Mouse (Mus musculus): ENCODE data around the gene Col25a1. TPM values are rescaled to one million over a fixed set of nuclear protein-coding genes. Genes with fewer than 3 reads are reported as not detected.

Gene Col25a1
- polyA plus RNA-seq, 1 experiment from 2014 or later, result 4.2 TPM

DNA sequence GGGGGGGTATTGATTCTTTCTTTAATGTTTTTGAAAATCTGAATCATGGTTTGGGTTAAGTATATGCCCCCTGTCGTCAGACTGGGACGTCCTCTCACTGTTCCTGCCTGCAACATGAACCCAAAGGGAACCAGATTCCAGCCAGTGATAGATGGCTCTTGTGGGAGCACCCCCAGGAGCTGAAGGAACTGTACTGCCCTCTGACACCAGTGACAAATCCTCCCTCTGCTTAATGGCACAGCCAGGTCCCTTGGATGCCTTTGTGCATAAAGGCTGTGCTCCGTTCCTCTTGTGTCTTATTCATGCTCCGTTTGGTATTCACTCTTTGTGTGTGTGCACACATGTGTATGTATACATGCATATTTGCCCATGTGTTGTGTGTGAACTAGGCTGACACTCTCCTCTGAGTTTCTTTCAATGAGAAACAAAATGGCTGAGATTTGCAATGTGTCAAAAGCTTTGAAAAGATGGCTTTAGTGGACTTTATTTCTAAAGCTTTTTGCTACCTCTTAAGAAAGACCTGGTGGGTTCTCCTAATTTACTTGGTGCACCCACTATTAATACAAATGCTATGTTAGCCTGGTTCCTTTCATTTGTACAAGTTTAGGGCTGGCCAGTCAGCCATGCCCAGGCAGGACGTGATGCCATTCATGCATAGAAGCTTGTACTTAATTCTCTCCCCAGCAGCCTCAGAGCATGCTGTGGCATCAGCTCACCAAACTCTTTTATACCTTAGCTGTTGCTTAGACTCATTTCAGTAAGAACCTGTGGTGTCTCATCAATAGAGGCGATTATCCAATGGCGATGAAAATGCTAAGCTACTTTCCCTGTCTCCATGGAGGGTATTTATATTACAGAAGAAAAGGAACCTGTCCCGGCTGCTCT, 273.5 kb downstream of the Col25a1 start:
- Histone ChIP-seq H3K4me3 (no peak overlapping the region), H3K4me1 (no peaks in the 10 kb centered on the region), H3K4me2 (no peak overlapping the region), H3K27ac (no peak overlapping the region), H3K9ac (no peak overlapping the region), H3K9me3 (replicated peaks) (no peaks in the 10 kb centered on the region), H3K27me3 (replicated peaks) (no peaks in the 10 kb centered on the region), H3K36me3 (no peaks in the 10 kb centered on the region)
- no peak for ATAC-seq
- WGBS (ENCODE audit: insufficient replicate concordance), result 59% methylated on average over 8 of the region's 8 CpGs

DNA sequence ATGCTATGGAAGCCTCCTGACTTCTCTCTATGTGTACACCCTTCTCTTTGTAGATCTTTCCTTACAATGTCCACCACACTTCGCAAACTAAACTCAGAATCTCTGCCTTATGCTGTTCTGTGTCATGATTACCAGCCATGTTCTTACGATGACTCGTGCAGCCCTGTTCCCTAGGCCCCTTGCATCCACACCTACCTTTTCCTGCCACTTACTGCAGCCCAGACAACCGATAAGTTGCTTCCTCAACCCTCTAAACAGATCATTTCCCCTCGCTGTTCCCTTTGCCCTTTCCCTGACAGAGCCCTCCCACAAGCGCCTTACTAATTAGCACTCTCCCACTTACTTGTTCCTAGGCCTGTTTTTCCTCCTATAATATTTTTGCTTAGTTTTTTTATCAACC, 275.9 kb downstream of the Col25a1 start:
- Histone ChIP-seq H3K4me3 (no peak overlapping the region), H3K9ac (no peak overlapping the region), H3K9me3 (replicated peaks) (no peaks in the 10 kb centered on the region), H3K4me1 (no peaks in the 10 kb centered on the region), H3K27ac (no peak overlapping the region), H3K27me3 (replicated peaks) (no peaks in the 10 kb centered on the region), H3K36me3 (no peaks in the 10 kb centered on the region), H3K4me2 (no peak overlapping the region)
- ATAC-seq, result no peak
- 26% methylated on average over 6 of the region's 6 CpGs for WGBS (ENCODE audit: insufficient replicate concordance)

DNA sequence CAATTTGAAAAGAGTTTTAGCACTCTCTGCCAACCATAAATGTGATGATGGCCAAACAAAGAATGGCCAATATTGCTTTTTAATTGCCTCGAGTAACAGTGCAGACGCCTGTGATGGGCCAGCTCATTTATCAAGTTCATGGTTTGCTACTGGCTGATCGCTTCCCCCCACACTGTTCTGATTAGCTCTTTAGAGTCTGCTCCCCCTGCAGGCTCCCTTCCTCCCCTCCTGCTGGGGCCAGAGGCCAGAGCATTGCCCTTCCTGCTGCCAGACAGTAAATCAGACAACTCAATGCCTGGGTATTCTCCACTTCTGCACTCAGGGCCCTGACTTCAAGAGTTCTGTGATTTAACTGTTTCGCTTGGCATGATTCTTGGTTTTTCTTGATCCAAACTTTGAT, 281.9 kb downstream of the Col25a1 start:
- Histone ChIP-seq H3K9ac (no peak overlapping the region), H3K4me3 (no peak overlapping the region), H3K4me2 (no peak overlapping the region), H3K27ac (no peak overlapping the region), H3K27me3 (replicated peaks) (no peaks in the 10 kb centered on the region), H3K4me1 (no peaks in the 10 kb centered on the region), H3K9me3 (replicated peaks) (no peaks in the 10 kb centered on the region), H3K36me3 (no peaks in the 10 kb centered on the region)
- ATAC-seq, result no peak
- 30% methylated on average over 4 of the region's 4 CpGs for WGBS (ENCODE audit: insufficient replicate concordance)

DNA sequence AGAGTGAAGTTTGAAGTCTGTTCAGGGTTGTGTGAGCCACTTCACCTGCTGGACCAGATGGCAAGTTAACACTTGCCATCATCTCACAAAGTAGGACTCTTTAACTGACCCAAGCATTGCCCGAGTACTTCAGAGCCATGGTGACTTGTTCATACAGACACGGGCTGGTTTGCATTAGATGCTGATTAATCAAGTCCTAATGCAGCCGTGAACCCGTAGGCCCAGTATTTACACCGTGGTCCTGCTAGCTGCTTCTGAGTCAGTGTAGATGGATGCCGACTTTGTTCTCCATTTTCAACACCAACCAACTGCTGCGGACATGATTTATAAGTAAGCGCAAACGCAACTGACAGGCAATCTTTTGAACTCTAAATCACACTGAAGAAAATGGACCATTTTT, 287.6 kb downstream of the Col25a1 start:
- Histone ChIP-seq H3K4me3 (no peak overlapping the region), H3K27ac (no peak overlapping the region), H3K4me2 (no peak overlapping the region), H3K27me3 (replicated peaks) (no peaks in the 10 kb centered on the region), H3K9ac (no peak overlapping the region), H3K4me1 (no peaks in the 10 kb centered on the region), H3K9me3 (replicated peaks) (no peaks in the 10 kb centered on the region), H3K36me3 (no peaks in the 10 kb centered on the region)
- 75% methylated on average over 9 of the region's 9 CpGs for WGBS (ENCODE audit: insufficient replicate concordance)
- no peak for ATAC-seq

DNA sequence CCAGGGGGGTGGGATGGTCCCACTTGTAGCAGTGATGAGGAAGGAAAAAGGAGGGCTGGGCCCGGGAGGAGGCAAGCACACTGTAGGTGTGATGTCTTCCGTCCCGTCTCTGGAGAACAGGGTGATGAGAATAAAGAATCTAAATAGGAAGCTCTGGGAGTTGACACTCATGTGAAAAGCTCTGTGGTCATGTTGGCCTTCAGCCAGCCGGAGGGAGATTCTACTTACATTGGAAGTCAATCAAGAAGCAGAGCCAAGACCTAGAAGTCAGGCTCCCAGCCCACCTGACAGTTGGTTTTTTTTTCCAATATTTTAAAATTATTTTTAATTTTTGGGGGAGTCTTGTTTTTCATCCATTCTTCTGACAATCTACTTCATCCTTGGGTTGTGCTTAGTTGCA, 297.5 kb downstream of the Col25a1 start:
- Histone ChIP-seq H3K4me3 (no peak overlapping the region), H3K27me3 (replicated peaks) (no peaks in the 10 kb centered on the region), H3K9me3 (replicated peaks) (no peaks in the 10 kb centered on the region), H3K9ac (no peak overlapping the region), H3K27ac (no peak overlapping the region), H3K4me2 (no peak overlapping the region), H3K36me3 (no peaks in the 10 kb centered on the region), H3K4me1 (no peaks in the 10 kb centered on the region)
- no peak for ATAC-seq
- WGBS (ENCODE audit: insufficient replicate concordance), result 82% methylated on average over 4 of the region's 4 CpGs

DNA sequence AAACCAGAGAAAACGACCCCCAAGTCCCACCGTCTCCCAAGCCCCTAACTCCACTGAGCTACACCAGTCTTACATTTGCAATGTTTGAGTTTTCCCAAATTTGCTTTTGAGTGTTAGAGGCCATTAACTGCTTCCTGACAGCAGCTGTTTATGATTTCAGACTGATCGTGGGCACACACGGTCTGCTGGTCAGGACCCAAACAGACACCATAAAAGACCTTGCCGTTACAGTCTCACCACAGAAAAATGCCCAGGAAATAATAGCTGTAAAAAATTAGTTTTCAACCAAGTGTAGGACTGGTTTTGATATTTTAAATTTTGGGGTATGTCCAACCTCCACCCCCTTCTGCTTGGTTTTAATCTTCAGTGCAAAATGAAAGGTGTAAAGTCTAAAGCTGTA, 298.8 kb downstream of the Col25a1 start:
- Histone ChIP-seq H3K4me2 (no peak overlapping the region), H3K4me3 (no peak overlapping the region), H3K9me3 (replicated peaks) (no peaks in the 10 kb centered on the region), H3K9ac (no peak overlapping the region), H3K4me1 (no peaks in the 10 kb centered on the region), H3K27me3 (replicated peaks) (no peaks in the 10 kb centered on the region), H3K27ac (no peak overlapping the region), H3K36me3 (no peaks in the 10 kb centered on the region)
- no peak for ATAC-seq
- WGBS (ENCODE audit: insufficient replicate concordance), result 69% methylated on average over 5 of the region's 5 CpGs

DNA sequence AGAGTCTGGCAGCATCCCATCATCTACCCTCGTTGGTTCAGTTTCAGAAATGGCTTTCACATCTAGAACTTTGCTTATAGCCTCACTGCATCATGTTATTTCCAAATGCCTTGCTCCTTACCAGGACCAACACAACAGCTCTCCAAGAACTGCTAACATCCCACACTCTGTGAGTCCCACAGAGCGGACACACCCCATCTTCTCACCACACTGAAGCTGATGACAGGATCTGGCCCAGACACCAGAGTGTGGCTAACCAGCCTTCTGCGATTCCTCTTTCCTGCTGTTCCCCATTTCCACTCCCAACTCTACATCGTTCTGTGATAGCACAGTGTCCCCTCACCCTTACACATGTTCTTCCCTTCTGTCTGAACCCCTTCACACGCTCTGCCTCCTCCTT, 301.5 kb downstream of the Col25a1 start:
- Histone ChIP-seq H3K36me3 (no peaks in the 10 kb centered on the region), H3K27me3 (replicated peaks) (no peaks in the 10 kb centered on the region), H3K4me1 (no peaks in the 10 kb centered on the region), H3K9me3 (replicated peaks) (no peaks in the 10 kb centered on the region), H3K9ac (no peak overlapping the region), H3K27ac (no peak overlapping the region), H3K4me3 (no peak overlapping the region), H3K4me2 (no peak overlapping the region)
- ATAC-seq, result no peak
- 43% methylated on average over 5 of the region's 5 CpGs for WGBS (ENCODE audit: insufficient replicate concordance)

DNA sequence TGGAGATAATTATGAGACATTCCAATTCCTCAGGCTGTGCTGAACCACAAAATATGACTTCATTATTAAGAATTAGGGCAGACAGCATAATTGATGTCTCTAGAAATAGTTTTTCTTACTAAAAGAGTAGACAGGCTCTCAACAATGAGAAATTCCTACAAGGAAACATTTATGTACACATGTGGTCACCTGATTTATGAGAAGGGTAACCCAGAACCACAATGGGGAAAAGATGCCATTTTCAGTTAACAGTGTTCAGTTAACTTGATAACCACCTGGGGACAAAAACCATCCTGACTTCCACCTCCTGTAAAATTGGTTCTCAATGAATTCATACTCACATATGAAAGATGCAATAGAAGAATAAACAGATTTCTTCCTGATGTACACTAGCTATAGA, 305.7 kb downstream of the Col25a1 start:
- Histone ChIP-seq H3K4me1 (no peaks in the 10 kb centered on the region), H3K27me3 (replicated peaks) (no peaks in the 10 kb centered on the region), H3K4me3 (no peak overlapping the region), H3K9ac (no peak overlapping the region), H3K36me3 (no peaks in the 10 kb centered on the region), H3K4me2 (no peak overlapping the region), H3K27ac (no peak overlapping the region), H3K9me3 (replicated peaks) (no peaks in the 10 kb centered on the region)
- no peak for ATAC-seq

DNA sequence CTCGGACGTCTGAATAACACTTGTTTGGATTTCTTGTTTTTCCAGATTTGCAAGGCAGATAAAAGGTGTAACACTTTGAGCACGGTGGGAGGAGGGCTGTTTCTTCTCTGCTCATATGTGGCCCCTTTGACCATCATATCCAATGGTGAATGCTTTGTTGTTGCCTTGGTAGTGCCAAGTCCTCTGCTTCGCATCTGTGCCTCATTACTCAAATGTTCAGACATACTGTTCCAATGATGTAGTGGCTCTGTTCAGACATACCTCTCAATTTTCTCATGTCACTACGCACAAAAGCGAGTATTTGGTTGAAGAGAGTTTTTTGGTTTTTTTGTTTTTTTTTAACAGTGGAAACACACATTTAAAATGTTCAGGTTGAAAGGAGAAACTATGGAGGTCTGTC, 308.5 kb downstream of the Col25a1 start:
- Histone ChIP-seq H3K27ac (no peak overlapping the region), H3K9ac (no peak overlapping the region), H3K4me1 (no peaks in the 10 kb centered on the region), H3K4me2 (no peak overlapping the region), H3K9me3 (replicated peaks) (no peaks in the 10 kb centered on the region), H3K27me3 (replicated peaks) (no peaks in the 10 kb centered on the region), H3K36me3 (no peaks in the 10 kb centered on the region), H3K4me3 (no peak overlapping the region)
- no peak for ATAC-seq
- 70% methylated on average over 6 of the region's 6 CpGs for WGBS (ENCODE audit: insufficient replicate concordance)

DNA sequence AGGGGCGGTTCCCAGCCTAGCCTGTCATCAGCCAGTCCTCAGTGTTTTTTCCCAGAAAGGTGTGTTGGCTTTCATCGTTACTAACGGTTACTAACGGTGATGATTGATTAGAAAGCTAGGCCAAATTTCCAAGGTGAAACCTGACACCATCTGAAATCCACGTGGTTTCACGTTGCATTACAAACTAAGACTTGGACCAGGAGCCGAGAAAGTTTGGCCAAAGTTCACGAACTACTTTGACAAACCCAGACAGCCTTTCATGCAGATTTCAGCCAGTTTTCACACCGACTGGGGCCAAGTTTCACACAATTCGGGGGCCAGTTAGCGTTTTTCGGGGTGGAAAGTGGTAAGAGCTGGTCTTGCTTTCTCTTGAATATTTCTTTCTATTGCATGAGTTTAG, 309.4 kb downstream of the Col25a1 start:
- no peaks in the 10 kb centered on the region for H3K4me1 ChIP-seq
- H3K9me3 ChIP-seq (replicated peaks), result no peaks in the 10 kb centered on the region
- no peak overlapping the region for H3K4me2 ChIP-seq
- 58% methylated on average over 12 of the region's 12 CpGs for WGBS (ENCODE audit: insufficient replicate concordance)
- H3K27me3 ChIP-seq (replicated peaks), result no peaks in the 10 kb centered on the region
- no peak overlapping the region for H3K9ac ChIP-seq
- H3K4me3 ChIP-seq, result no peak overlapping the region
- H3K36me3 ChIP-seq, result no peaks in the 10 kb centered on the region
- no peak for ATAC-seq
- no peak overlapping the region for H3K27ac ChIP-seq

DNA sequence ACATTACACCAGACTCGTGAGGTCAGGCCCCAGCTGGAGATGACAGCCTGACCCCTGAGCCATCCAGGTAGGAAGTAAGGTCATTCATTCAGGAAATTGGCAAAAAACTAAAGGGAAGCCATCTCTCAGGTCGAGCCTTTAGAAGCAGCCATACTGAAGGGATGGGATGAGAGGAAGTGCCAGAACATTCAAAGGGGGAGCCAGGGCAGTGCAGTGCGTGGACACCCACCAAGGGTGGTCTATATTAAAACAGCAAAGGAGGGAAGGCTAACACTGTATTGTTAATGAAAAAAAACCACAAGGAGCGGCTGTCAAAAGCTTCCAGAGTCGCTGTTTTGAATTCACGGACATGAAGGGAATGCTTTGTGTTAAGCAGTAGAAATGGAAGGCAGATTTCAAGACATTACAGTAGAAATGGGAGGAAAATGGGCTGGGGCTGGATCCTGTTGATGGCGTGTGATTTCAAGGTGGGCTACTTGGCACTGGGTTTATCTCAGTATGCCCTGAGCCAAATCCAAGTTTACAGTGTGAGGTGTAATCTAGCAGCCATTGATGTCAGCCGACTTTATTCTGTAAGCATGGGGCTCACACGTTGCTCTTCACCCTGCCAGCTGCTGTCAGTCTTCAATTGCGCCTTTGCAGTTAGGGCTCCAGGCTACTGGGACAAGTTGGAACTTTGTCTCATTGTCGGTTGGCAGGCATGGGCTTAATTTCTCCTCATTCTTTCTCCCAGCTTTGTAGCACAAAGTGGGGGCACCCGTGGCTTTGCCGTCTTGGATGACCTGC, 312.7 kb downstream of the Col25a1 start:
- ATAC-seq, result no peak
- 60% methylated on average over 13 of the region's 13 CpGs for WGBS (ENCODE audit: insufficient replicate concordance)
- H3K4me2 ChIP-seq, result no peak overlapping the region
- H3K4me3 ChIP-seq, result no peak overlapping the region
- H3K27ac ChIP-seq, result no peak overlapping the region
- H3K27me3 ChIP-seq (replicated peaks), result no peaks in the 10 kb centered on the region
- H3K9ac ChIP-seq, result no peak overlapping the region
- H3K9me3 ChIP-seq (replicated peaks), result no peaks in the 10 kb centered on the region
- no peaks in the 10 kb centered on the region for H3K4me1 ChIP-seq
- no peaks in the 10 kb centered on the region for H3K36me3 ChIP-seq

DNA sequence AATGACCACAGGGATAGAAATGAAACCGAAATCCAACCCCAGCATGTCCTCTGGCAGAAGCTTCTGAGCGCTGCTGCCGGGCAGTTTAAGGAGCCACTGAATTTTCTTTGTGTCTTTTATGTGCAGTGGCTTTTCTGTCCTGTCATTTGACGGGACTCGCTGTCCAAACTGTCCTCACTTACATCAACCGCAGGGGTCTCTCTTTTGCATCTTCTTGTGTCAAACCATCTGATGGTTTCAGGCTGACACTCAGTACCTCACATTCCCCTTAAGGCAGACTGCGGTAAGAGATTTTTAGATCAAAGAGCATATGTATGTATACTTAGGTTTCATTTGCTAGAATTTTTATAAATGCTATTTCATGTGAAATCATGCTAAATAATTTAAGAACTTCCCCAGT, 318.6 kb downstream of the Col25a1 start:
- 78% methylated on average over 7 of the region's 7 CpGs for WGBS (ENCODE audit: insufficient replicate concordance)
- no peak overlapping the region for H3K27ac ChIP-seq
- H3K9ac ChIP-seq, result no peak overlapping the region
- no peak for ATAC-seq
- no peak overlapping the region for H3K4me3 ChIP-seq
- no peaks in the 10 kb centered on the region for H3K9me3 ChIP-seq (replicated peaks)
- H3K36me3 ChIP-seq, result no peaks in the 10 kb centered on the region
- no peak overlapping the region for H3K4me2 ChIP-seq
- H3K27me3 ChIP-seq (replicated peaks), result no peaks in the 10 kb centered on the region
- H3K4me1 ChIP-seq, result no peaks in the 10 kb centered on the region

Measured in liver, embryonic 12.5 days (tissue).